Mouse (Mus musculus) spleen, adult 2 months (tissue): ENCODE measurements around the gene Fry.

Experiments used
- CTCF ChIP-seq: fragments of 200-500 bp; IDR thresholded peaks from 2 replicates; pipeline ENCODE4 v1.5.1; 2011; ENCODE audit warnings: mild to moderate bottlenecking, inconsistent platforms; ENCODE audit not compliant: insufficient read depth, insufficient read length, insufficient replicate concordance; ENCODE audit errors: extremely low read depth
- POLR2A ChIP-seq: fragments of 200-500 bp; IDR thresholded peaks from 2 replicates; pipeline ENCODE4 v1.6.1; 2011; ENCODE audit warnings: low read depth, low read length, inconsistent platforms

GRCm38 (mm10) chr5:150408979-150409378, 290.5 kb downstream of the Fry start:
- TF ChIP-seq CTCF (no peak), POLR2A (no peak)
